Mouse (Mus musculus): ENCODE results near the gene Ybx2. TPM values are rescaled to one million over a fixed set of nuclear protein-coding genes. Genes with fewer than 3 reads are reported as not detected.
"Not testable (repeated sequence)": the region's sequence is repeated elsewhere in the genome, so short reads cannot be mapped to it uniquely, and the experiment has no call there.

Ybx2 gene
- polyA plus RNA-seq, 1 experiment from 2014 or later, result 7.1 TPM

- no peak for ATAC-seq (ENCODE audit: low FRiP score)
- 2% methylated on average over 17 of the region's 17 CpGs for WGBS
- no peak for DNase-seq (ENCODE audit: low spot score)
These were observed 15.8 kb upstream of the Ybx2 start for GRCm38 (mm10) chr11:69919661-69920265.

GRCm38 (mm10) chr11:69920266-69921031, 15.1 kb upstream of the Ybx2 start:
- H3K9ac ChIP-seq, result peak overlapping the region; percentile 92
- H3K27ac ChIP-seq, result peak overlapping the region; percentile 94
- H3K4me1 ChIP-seq (replicated peaks; ENCODE audit: control insufficient read depth, insufficient read depth, low read length), result peaks cover 22% of the 10 kb centered on the region
- ATAC-seq (ENCODE audit: low FRiP score), result no peak; the same call in none of the 2 replicates
- 1% methylated on average over 49 of the region's 65 CpGs for WGBS
- H3K4me3 ChIP-seq (replicated peaks; ENCODE audit: low read length), result peak overlapping the region; percentile 93
- no peaks in the 10 kb centered on the region for H3K27me3 ChIP-seq (ENCODE audit: control insufficient read depth, insufficient read depth, low read length)
- no peak for DNase-seq (ENCODE audit: low spot score)
- H3K36me3 ChIP-seq (replicated peaks; ENCODE audit: control insufficient read depth, insufficient read depth), result peaks cover 39% of the 10 kb centered on the region
- peak overlapping the region; percentile 97 for H3K4me2 ChIP-seq (replicated peaks)
- H3K9me3 ChIP-seq (ENCODE audit: control insufficient read depth, low read length), result no peaks in the 10 kb centered on the region

More at GRCm38 (mm10) chr11:69919661-69920265, 15.8 kb upstream of the Ybx2 start:
- peaks cover 46% of the 10 kb centered on the region for H3K36me3 ChIP-seq (replicated peaks; ENCODE audit: control insufficient read depth, insufficient read depth)
- H3K4me3 ChIP-seq (replicated peaks; ENCODE audit: low read length), result peak overlapping the region; percentile 93
- H3K9ac ChIP-seq, result peak overlapping the region; percentile 92
- peak overlapping the region; percentile 94 for H3K27ac ChIP-seq
- H3K4me2 ChIP-seq (replicated peaks), result peak overlapping the region; percentile 97
- H3K27me3 ChIP-seq (ENCODE audit: control insufficient read depth, insufficient read depth, low read length), result no peaks in the 10 kb centered on the region
- peaks cover 29% of the 10 kb centered on the region for H3K4me1 ChIP-seq (replicated peaks; ENCODE audit: control insufficient read depth, insufficient read depth, low read length)
- no peaks in the 10 kb centered on the region for H3K9me3 ChIP-seq (ENCODE audit: control insufficient read depth, low read length)

- H3K36me3 ChIP-seq (replicated peaks; ENCODE audit: control insufficient read depth, insufficient read depth), result peaks cover 30% of the 10 kb centered on the region
- H3K4me2 ChIP-seq (replicated peaks), result peak within 1 kb of the TSS; percentile 97
- ATAC-seq (ENCODE audit: low FRiP score), result peak; percentile 96
- H3K9me3 ChIP-seq (ENCODE audit: control insufficient read depth, low read length), result no peaks in the 10 kb centered on the region
- H3K9ac ChIP-seq, result peak within 1 kb of the TSS; percentile 92
- H3K4me3 ChIP-seq (replicated peaks; ENCODE audit: low read length), result peak within 1 kb of the TSS; percentile 93
- WGBS, result under 1% methylated on average over 69 of the region's 78 CpGs
- peaks cover 22% of the 10 kb centered on the region for H3K4me1 ChIP-seq (replicated peaks; ENCODE audit: control insufficient read depth, insufficient read depth, low read length)
- peak within 1 kb of the TSS; percentile 94 for H3K27ac ChIP-seq
- no peaks in the 10 kb centered on the region for H3K27me3 ChIP-seq (ENCODE audit: control insufficient read depth, insufficient read depth, low read length)
- peak; percentile 100 for DNase-seq (ENCODE audit: low spot score)
These were observed 14.2 kb upstream of the Ybx2 start, which contains the start of gene Eif5a for GRCm38 (mm10) chr11:69921114-69922011. Gene Eif5a, minus strand, starts transcription at chr11:69921958.

- H3K9ac ChIP-seq, result peak overlapping the region; percentile 62
- WGBS, result 4% methylated on average over 12 of the region's 12 CpGs
- no peaks in the 10 kb centered on the region for H3K27me3 ChIP-seq (ENCODE audit: control insufficient read depth, insufficient read depth, low read length)
- peaks cover 22% of the 10 kb centered on the region for H3K36me3 ChIP-seq (replicated peaks; ENCODE audit: control insufficient read depth, insufficient read depth)
- no peaks in the 10 kb centered on the region for H3K9me3 ChIP-seq (ENCODE audit: control insufficient read depth, low read length)
- H3K4me3 ChIP-seq (replicated peaks; ENCODE audit: low read length), result peak overlapping the region; percentile 93
- ATAC-seq (ENCODE audit: low FRiP score) (no peak), DNase-seq (ENCODE audit: low spot score) (no peak)
- peak overlapping the region; percentile 92 for H3K27ac ChIP-seq
- peaks cover 22% of the 10 kb centered on the region for H3K4me1 ChIP-seq (replicated peaks; ENCODE audit: control insufficient read depth, insufficient read depth, low read length)
- H3K4me2 ChIP-seq (replicated peaks), result peak overlapping the region; percentile 68
These were observed 13.4 kb upstream of the Ybx2 start for GRCm38 (mm10) chr11:69922012-69922756.

GRCm38 (mm10) chr11:69922796-69923195, 12.8 kb upstream of the Ybx2 start:
- H3K27ac ChIP-seq, result no peak overlapping the region

GRCm38 (mm10) chr11:69927501-69927900, 8.1 kb upstream of the Ybx2 start:
- no peak overlapping the region for H3K9ac ChIP-seq
- no peaks in the 10 kb centered on the region for H3K9me3 ChIP-seq (ENCODE audit: control insufficient read depth, low read length)
- H3K27me3 ChIP-seq (ENCODE audit: control insufficient read depth, insufficient read depth, low read length), result no peaks in the 10 kb centered on the region
- H3K4me1 ChIP-seq (replicated peaks; ENCODE audit: control insufficient read depth, insufficient read depth, low read length), result peaks cover 3% of the 10 kb centered on the region; the same call in 1 of the 2 replicates
- no peak overlapping the region for H3K4me2 ChIP-seq (replicated peaks)
- no peak overlapping the region for H3K4me3 ChIP-seq (replicated peaks; ENCODE audit: low read length)
- ATAC-seq (ENCODE audit: low FRiP score) (no peak), DNase-seq (ENCODE audit: low spot score) (no peak)
- no peak overlapping the region for H3K27ac ChIP-seq
- no peaks in the 10 kb centered on the region for H3K36me3 ChIP-seq (replicated peaks; ENCODE audit: control insufficient read depth, insufficient read depth)
- 96% methylated on average over 2 of the region's 2 CpGs for WGBS

More at GRCm38 (mm10) chr11:69922796-69923195, 12.8 kb upstream of the Ybx2 start:
- Histone ChIP-seq H3K9me3 (ENCODE audit: control insufficient read depth, low read length) (no peaks in the 10 kb centered on the region), H3K4me2 (replicated peaks) (peak overlapping the region; percentile 68; the same call in 1 of the 2 replicates), H3K27me3 (ENCODE audit: control insufficient read depth, insufficient read depth, low read length) (no peaks in the 10 kb centered on the region), H3K9ac (peak overlapping the region; percentile 62; the same call in 1 of the 2 replicates), H3K36me3 (replicated peaks; ENCODE audit: control insufficient read depth, insufficient read depth) (peaks cover 16% of the 10 kb centered on the region), H3K4me1 (replicated peaks; ENCODE audit: control insufficient read depth, insufficient read depth, low read length) (peaks cover 22% of the 10 kb centered on the region), H3K4me3 (replicated peaks; ENCODE audit: low read length) (no peak overlapping the region)
- WGBS, result 68% methylated on average over 3 of the region's 3 CpGs
- no peak for ATAC-seq (ENCODE audit: low FRiP score)
- DNase-seq (ENCODE audit: low spot score), result no peak

- H3K9ac ChIP-seq, result no peak overlapping the region
- no peak overlapping the region for H3K27ac ChIP-seq
- DNase-seq (ENCODE audit: low spot score) (no peak), ATAC-seq (ENCODE audit: low FRiP score) (no peak)
- H3K4me2 ChIP-seq (replicated peaks), result no peak overlapping the region
- no peaks in the 10 kb centered on the region for H3K4me1 ChIP-seq (replicated peaks; ENCODE audit: control insufficient read depth, insufficient read depth, low read length)
- H3K9me3 ChIP-seq (ENCODE audit: control insufficient read depth, low read length), result no peaks in the 10 kb centered on the region
- no peak overlapping the region for H3K4me3 ChIP-seq (replicated peaks; ENCODE audit: low read length)
- H3K27me3 ChIP-seq (ENCODE audit: control insufficient read depth, insufficient read depth, low read length), result peaks cover 4% of the 10 kb centered on the region; the same call in 1 of the 2 replicates
- H3K36me3 ChIP-seq (replicated peaks; ENCODE audit: control insufficient read depth, insufficient read depth), result no peaks in the 10 kb centered on the region
- 83% methylated on average over 4 of the region's 4 CpGs for WGBS
These were observed 5.9 kb upstream of the Ybx2 start for GRCm38 (mm10) chr11:69929712-69930111.

GRCm38 (mm10) chr11:69930176-69930575, 5.4 kb upstream of the Ybx2 start:
- WGBS, result 89% methylated on average over 8 of the region's 8 CpGs
- not testable (repeated sequence) for H3K36me3 ChIP-seq (replicated peaks; ENCODE audit: control insufficient read depth, insufficient read depth); H3K4me1 ChIP-seq (replicated peaks; ENCODE audit: control insufficient read depth, insufficient read depth, low read length); H3K9ac ChIP-seq; H3K9me3 ChIP-seq (ENCODE audit: control insufficient read depth, low read length); H3K27me3 ChIP-seq (ENCODE audit: control insufficient read depth, insufficient read depth, low read length); H3K27ac ChIP-seq; ATAC-seq (ENCODE audit: low FRiP score); H3K4me3 ChIP-seq (replicated peaks; ENCODE audit: low read length); DNase-seq (ENCODE audit: low spot score); H3K4me2 ChIP-seq (replicated peaks)
